In the genomic region with DNA sequence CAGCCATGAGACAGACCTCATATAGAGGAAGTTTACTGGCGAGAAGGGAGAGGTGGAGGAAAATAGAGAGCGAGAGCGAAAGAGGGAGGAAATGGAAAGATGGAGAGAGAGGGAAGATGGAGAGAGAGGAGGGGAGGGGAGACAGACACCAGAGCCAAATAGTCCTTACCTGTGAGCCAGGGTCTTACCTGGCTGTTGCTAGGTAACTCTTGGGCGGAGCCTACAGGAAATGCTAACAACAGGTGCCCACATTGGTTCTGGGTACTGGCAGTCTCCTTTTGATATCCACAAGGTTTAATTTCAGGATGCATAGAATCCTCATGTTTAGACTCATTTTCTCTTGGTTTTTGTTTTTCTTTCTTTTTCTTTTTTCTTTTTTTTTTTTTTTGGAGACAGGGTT, we compare ENCODE assay signal across 8 mouse cellular contexts. TPM values are rescaled to one million over a fixed set of nuclear protein-coding genes. Genes with fewer than 3 reads are reported as not detected.
DNase-seq lines count a peak whose midpoint lies in the region; ATAC-seq and TF ChIP-seq lines count a peak whose summit lies in the region.

No protein-coding gene starts in this region.

- H3K9ac ChIP-seq in forebrain, postnatal 0 days, result no peak overlapping the region
- peak overlapping the region; percentile 78 for H3K9ac ChIP-seq in liver, embryonic 16.5 days (ENCODE audit: low read depth, low read length)

- no peak for ATAC-seq in forebrain, postnatal 0 days
- no peak for ATAC-seq in liver, embryonic 16.5 days (ENCODE audit: low read depth)

- no peaks in the 10 kb centered on the region for H3K9me3 ChIP-seq in E14TG2a.4 (ENCODE audit: low read length)
- H3K9me3 ChIP-seq in forebrain, postnatal 0 days (ENCODE audit: low read length), result no peaks in the 10 kb centered on the region
- H3K9me3 ChIP-seq in liver, embryonic 16.5 days (replicated peaks; ENCODE audit: control insufficient read depth, low read length), result no peaks in the 10 kb centered on the region

- TF ChIP-seq CTCF in gastrocnemius, adult 2 months (IDR thresholded peaks at IDR 0.05), result no peak
- no peak for TF ChIP-seq CTCF in E14TG2a.4 (conservative IDR thresholded peaks at IDR 0.05; ENCODE audit: low read length)
- TF ChIP-seq CTCF in forebrain, postnatal 0 days (IDR thresholded peaks at IDR 0.05; ENCODE audit: low read depth), result no peak

- peaks cover 75% of the 10 kb centered on the region for H3K36me3 ChIP-seq in E14TG2a.4 (ENCODE audit: insufficient read depth, low read length)
- peaks cover 22% of the 10 kb centered on the region for H3K36me3 ChIP-seq in forebrain, postnatal 0 days (ENCODE audit: insufficient read depth)
- peaks cover 9% of the 10 kb centered on the region for H3K36me3 ChIP-seq in liver, embryonic 16.5 days (ENCODE audit: control insufficient read depth, insufficient read depth)

- 79% methylated on average over 4 of the region's 4 CpGs for WGBS in forebrain, postnatal 0 days
- 66% methylated on average over 4 of the region's 4 CpGs for WGBS in liver, embryonic 16.5 days (ENCODE audit: insufficient replicate concordance)

- peak overlapping the region; percentile 87 for H3K4me2 ChIP-seq in forebrain, postnatal 0 days (ENCODE audit: low read depth)
- H3K4me2 ChIP-seq in liver, embryonic 16.5 days (ENCODE audit: low read depth, low read length), result peak overlapping the region; percentile 100

- DNase-seq in gastrocnemius, adult 2 months, result no peak
- DNase-seq in gastrocnemius, postnatal 36 days, result no peak
- no peak for DNase-seq in forebrain, postnatal 0 days
- no peak for DNase-seq in left cerebral cortex, adult 11 months (ENCODE audit: low spot score)
- no peak for DNase-seq in left cerebral cortex, adult 18-20 months (ENCODE audit: low spot score in 2 of 2)
- no peak for DNase-seq in thymus, postnatal 0 days (ENCODE audit: low spot score)

- H3K4me3 ChIP-seq in gastrocnemius, adult 2 months, result peak overlapping the region; percentile 78
- H3K4me3 ChIP-seq in E14TG2a.4 (replicated peaks; ENCODE audit: low read length), result peak overlapping the region; percentile 82
- H3K4me3 ChIP-seq in forebrain, postnatal 0 days (ENCODE audit: low read depth, low read length), result peak overlapping the region; percentile 49
- peak overlapping the region; percentile 71 for H3K4me3 ChIP-seq in liver, embryonic 16.5 days (ENCODE audit: low read depth, low read length)

- intact Hi-C loops in gastrocnemius, adult 2 months (cut with DNase I), result no loop called here
- intact Hi-C loops in gastrocnemius, postnatal 36 days (cut with DNase I), result no loop called here

- peaks cover 6% of the 10 kb centered on the region for H3K27me3 ChIP-seq in E14TG2a.4 (ENCODE audit: insufficient read depth, low read length)
- H3K27me3 ChIP-seq in forebrain, postnatal 0 days (ENCODE audit: insufficient read depth, low read length), result no peaks in the 10 kb centered on the region
- no peaks in the 10 kb centered on the region for H3K27me3 ChIP-seq in liver, embryonic 16.5 days (ENCODE audit: control insufficient read depth, insufficient read depth, low read depth, low read length)

- no peak overlapping the region for H3K27ac ChIP-seq in gastrocnemius, adult 2 months
- H3K27ac ChIP-seq in forebrain, postnatal 0 days (ENCODE audit: low read depth, low read length), result no peak overlapping the region
- no peak overlapping the region; the same call in 1 of the 2 replicates for H3K27ac ChIP-seq in liver, embryonic 16.5 days (ENCODE audit: low read length)

- H3K4me1 ChIP-seq in E14TG2a.4 (replicated peaks; ENCODE audit: low read depth, low read length), result peaks cover 23% of the 10 kb centered on the region
- H3K4me1 ChIP-seq in forebrain, postnatal 0 days (ENCODE audit: insufficient read depth), result 0 out of 2 replicates have a peak, but pooled peaks cover 4% of the 10 kb centered on the region
- H3K4me1 ChIP-seq in liver, embryonic 16.5 days (ENCODE audit: control insufficient read depth, low read depth, low read length), result peaks cover 34% of the 10 kb centered on the region

RNA-seq across cellular contexts. Expression of gene Syce2, which starts 1.1 kb away (rescaled TPM):
- total RNA-seq in gastrocnemius, adult 2 months (2021), result 1 to 10 TPM; 1.2 to 1.8 TPM
- 1 to 10 TPM in 1 of 2 experiments, under 1 TPM in 1; 0.71 to 1.4 TPM for total RNA-seq in gastrocnemius, postnatal 36 days (2021)
- 27.5 and 32.2 TPM in 2 replicates for total RNA-seq in forebrain, postnatal 0 days (2014; rRNA removed)
- polyA plus RNA-seq in forebrain, postnatal 0 days (2015; fragmentation: Nextera tagmentation; extraction: Ambion mirVana), result 77.9 and 78.2 TPM in 2 replicates
- polyA plus RNA-seq in liver, embryonic 16.5 days (2015; fragmentation: Nextera tagmentation; extraction: Ambion mirVana), result 41.2 and 47.8 TPM in 2 replicates
- total RNA-seq in left cerebral cortex, adult 18-20 months (2021), result 1 to 10 TPM; 6.7 to 8.4 TPM
- polyA plus RNA-seq in thymus, postnatal 0 days (2015; fragmentation: Nextera tagmentation; extraction: Ambion mirVana), result 104 and 110 TPM in 2 replicates

RNA-seq across cellular contexts. Expression of gene Farsa, which starts 16.2 kb away (rescaled TPM):
- 10 to 100 TPM; 23.8 to 24.9 TPM for total RNA-seq in gastrocnemius, adult 2 months (2021)
- total RNA-seq in gastrocnemius, postnatal 36 days (2021), result 10 to 100 TPM; 22.1 to 26.2 TPM
- 77.1 and 91.2 TPM in 2 replicates for total RNA-seq in forebrain, postnatal 0 days (2014; rRNA removed)
- polyA plus RNA-seq in forebrain, postnatal 0 days (2015; fragmentation: Nextera tagmentation; extraction: Ambion mirVana), result 100 and 103 TPM in 2 replicates
- 52.7 and 53.1 TPM in 2 replicates for polyA plus RNA-seq in liver, embryonic 16.5 days (2015; fragmentation: Nextera tagmentation; extraction: Ambion mirVana)
- 10 to 100 TPM; 45.8 to 48.2 TPM for total RNA-seq in left cerebral cortex, adult 18-20 months (2021)
- polyA plus RNA-seq in thymus, postnatal 0 days (2015; fragmentation: Nextera tagmentation; extraction: Ambion mirVana), result 92.4 and 93.1 TPM in 2 replicates

RNA-seq across cellular contexts. Expression of gene Gcdh, which starts 20.7 kb away (rescaled TPM):
- total RNA-seq in gastrocnemius, adult 2 months (2021), result 10 to 100 TPM; 33.9 to 51.1 TPM
- 10 to 100 TPM; 25.5 to 45.9 TPM for total RNA-seq in gastrocnemius, postnatal 36 days (2021)
- 28.9 and 31.5 TPM in 2 replicates for total RNA-seq in forebrain, postnatal 0 days (2014; rRNA removed)
- 21.3 and 27.5 TPM in 2 replicates for polyA plus RNA-seq in forebrain, postnatal 0 days (2015; fragmentation: Nextera tagmentation; extraction: Ambion mirVana)
- 65.7 and 73.0 TPM in 2 replicates for polyA plus RNA-seq in liver, embryonic 16.5 days (2015; fragmentation: Nextera tagmentation; extraction: Ambion mirVana)
- 10 to 100 TPM; 34.8 to 39.1 TPM for total RNA-seq in left cerebral cortex, adult 18-20 months (2021)
- polyA plus RNA-seq in thymus, postnatal 0 days (2015; fragmentation: Nextera tagmentation; extraction: Ambion mirVana), result 27.1 and 29.1 TPM in 2 replicates

RNA-seq across cellular contexts. Expression of gene Calr, which starts 26.3 kb away (rescaled TPM):
- 100 to 1,000 TPM; 149 to 205 TPM for total RNA-seq in gastrocnemius, adult 2 months (2021)
- 100 to 1,000 TPM; 153 to 159 TPM for total RNA-seq in gastrocnemius, postnatal 36 days (2021)
- total RNA-seq in forebrain, postnatal 0 days (2014; rRNA removed), result 470 and 505 TPM in 2 replicates
- polyA plus RNA-seq in forebrain, postnatal 0 days (2015; fragmentation: Nextera tagmentation; extraction: Ambion mirVana), result 354 and 405 TPM in 2 replicates
- 473 and 480 TPM in 2 replicates for polyA plus RNA-seq in liver, embryonic 16.5 days (2015; fragmentation: Nextera tagmentation; extraction: Ambion mirVana)
- 100 to 1,000 TPM; 456 to 475 TPM for total RNA-seq in left cerebral cortex, adult 18-20 months (2021)
- 383 and 479 TPM in 2 replicates for polyA plus RNA-seq in thymus, postnatal 0 days (2015; fragmentation: Nextera tagmentation; extraction: Ambion mirVana)

RNA-seq across cellular contexts. Expression of gene Klf1, which starts 28.7 kb away (rescaled TPM):
- not detected for total RNA-seq in gastrocnemius, adult 2 months (2021)
- not detected for total RNA-seq in gastrocnemius, postnatal 36 days (2021)
- total RNA-seq in forebrain, postnatal 0 days (2014; rRNA removed), result 0.46 TPM in 1 of 2 replicates, not detected in the other
- 0.50 and 0.77 TPM in 2 replicates for polyA plus RNA-seq in forebrain, postnatal 0 days (2015; fragmentation: Nextera tagmentation; extraction: Ambion mirVana)
- polyA plus RNA-seq in liver, embryonic 16.5 days (2015; fragmentation: Nextera tagmentation; extraction: Ambion mirVana), result 394 and 409 TPM in 2 replicates
- under 1 TPM in 1 of 2 experiments, not detected in 1; 0.28 TPM for total RNA-seq in left cerebral cortex, adult 18-20 months (2021)
- polyA plus RNA-seq in thymus, postnatal 0 days (2015; fragmentation: Nextera tagmentation; extraction: Ambion mirVana), result 0.37 and 0.43 TPM in 2 replicates
